Mouse (Mus musculus) frontal cortex, postnatal 36 days (tissue): Measurements from ENCODE around the gene 5330417C22Rik.

Experiments
- DNase-seq, 2 experiments: peaks; one replicate each; pipeline ENCODE4 v3.0.0; 2022; ENCODE audit warnings: low spot score in 2 of 2

5330417C22Rik gene

GRCm38 (mm10) chr3:108466425-108466824, 69.9 kb downstream of the 5330417C22Rik start:
- peak; percentile 24 to 41 for DNase-seq

GRCm38 (mm10) chr3:108458866-108459265, 77.5 kb downstream of the 5330417C22Rik start:
- DNase-seq: no peak

- DNase-seq: no peak
Observed at GRCm38 (mm10) chr3:108458380-108458779, 78.0 kb downstream of the 5330417C22Rik start.

GRCm38 (mm10) chr3:108454172-108454571, 82.2 kb downstream of the 5330417C22Rik start:
- DNase-seq: no peak

DNA sequence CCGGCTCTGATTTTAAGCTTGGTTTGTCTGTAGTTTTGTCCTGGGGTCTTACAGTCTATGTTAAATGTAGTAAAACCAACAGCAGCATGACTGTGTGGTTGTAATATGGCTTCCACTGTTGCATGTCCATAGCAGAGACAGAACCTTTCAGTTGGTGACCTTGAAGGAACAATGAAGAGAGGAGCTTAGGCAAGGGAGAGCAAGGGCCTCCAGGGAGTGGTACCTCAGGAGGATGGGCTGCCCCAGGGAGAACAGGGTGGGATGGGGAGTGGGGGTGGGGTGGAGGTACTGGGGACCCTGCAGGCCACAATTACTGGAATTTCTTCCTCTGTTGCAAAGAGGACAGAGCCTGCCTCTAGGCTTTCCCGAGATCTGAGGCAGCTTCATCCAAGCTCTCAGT, 84.4 kb downstream of the 5330417C22Rik start:
- DNase-seq: no peak

DNA sequence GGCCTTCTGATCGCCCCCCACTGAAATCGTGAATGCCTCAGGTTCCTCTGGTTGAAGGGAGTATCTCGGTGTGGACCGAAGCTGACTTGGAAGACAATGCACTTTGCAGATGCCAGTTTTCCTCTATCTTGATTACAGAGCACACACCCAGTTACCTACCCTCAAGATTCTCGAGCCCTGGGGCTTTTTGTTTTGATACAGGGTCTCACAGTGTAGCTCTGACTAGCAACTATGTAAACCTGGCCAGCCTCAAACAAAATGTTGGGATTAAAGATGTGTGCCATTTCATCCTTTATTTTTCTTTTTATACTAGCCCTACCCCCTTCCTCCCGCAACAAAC, 91.0 kb downstream of the 5330417C22Rik start:
- DNase-seq: no peak

- peak; percentile 86 to 89 for DNase-seq
Observed at GRCm38 (mm10) chr3:108444698-108445365, 91.5 kb downstream of the 5330417C22Rik start, which contains the start of gene Sars. Gene Sars, minus strand, starts transcription at chr3:108445209.

DNA sequence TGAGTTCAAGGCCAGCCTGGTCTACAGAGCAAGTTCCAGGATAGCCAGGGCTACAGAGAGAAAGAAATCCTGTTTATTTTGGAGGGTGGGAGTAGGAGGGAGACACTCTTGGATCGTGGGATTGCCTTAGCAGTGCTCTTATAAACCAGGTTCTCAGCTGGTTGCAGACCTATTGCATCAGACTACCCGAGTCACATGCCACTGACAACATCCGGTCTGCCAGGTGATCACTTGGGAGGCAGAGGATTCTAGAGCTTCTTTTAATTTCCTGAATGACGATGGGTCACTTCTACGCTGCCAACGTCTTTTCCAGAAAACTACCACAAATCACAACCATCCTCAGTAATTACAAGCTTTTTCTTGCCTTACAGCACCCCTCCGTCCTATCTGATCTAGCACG, 92.3 kb downstream of the 5330417C22Rik start:
- DNase-seq: peak in 1 of 2 experiments; percentile 51

GRCm38 (mm10) chr3:108436380-108436714, 100.0 kb downstream of the 5330417C22Rik start:
- no peak for DNase-seq

DNA sequence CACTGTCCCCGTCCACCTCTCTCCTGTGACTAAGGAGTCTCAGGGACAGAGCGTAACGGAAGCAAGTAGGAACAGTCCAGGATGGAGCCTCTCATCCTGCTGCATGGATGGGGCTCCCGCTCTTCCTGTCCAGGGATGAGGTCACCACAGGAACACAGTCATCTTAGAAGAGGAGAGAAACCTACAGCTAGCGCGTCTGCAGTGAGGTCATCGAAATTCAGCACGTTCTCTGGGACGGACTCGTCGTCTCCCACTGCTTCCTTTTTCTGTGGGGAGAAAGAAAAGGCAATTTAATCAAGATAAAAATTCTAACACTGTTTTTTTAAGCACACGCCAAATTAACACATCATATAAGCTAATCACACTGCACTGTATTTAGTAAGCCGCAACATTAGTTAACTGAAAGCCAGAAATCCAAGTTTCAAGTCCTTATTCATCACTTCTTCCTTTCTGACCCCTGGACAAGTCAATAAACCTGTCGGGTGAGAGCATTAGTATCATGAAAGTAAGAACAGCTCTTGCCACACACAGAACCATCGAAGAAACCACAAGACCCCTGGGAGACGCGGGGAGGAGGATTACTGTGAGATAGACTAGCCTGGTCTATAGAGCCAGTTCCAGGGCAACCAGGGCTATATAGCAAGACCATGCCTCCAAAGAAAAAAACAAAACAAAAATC, 100.5 kb downstream of the 5330417C22Rik start:
- no peak for DNase-seq

DNA sequence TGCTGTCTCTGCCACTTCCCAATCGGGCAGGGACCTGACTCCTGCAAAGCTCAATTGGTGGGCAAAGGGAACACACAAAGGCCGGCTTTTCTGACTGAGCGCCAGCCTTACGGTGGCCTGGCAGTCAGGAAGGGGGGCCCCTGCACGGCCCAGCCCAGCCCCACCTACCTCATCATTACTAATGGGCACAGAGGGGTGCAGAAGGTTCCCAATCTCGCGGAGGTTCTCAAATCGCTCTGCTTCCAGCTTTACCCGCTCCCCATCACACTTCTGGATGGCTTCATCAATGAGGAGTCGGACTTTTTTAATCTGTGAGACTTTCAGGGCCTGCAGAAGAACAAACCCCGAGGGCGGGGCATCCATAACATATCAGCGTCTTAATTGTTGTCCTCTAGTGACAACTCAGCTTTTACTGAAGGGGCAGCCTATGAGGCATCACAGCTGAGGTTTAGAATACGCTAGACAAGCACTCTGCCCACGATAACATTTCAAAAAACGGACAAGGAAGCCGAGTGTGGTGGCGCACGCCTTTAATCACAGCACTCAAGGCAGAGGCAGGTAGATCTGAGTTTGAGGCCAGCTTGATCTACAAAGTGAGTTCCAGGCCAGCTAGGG, 102.3 kb downstream of the 5330417C22Rik start:
- DNase-seq: no peak

DNA sequence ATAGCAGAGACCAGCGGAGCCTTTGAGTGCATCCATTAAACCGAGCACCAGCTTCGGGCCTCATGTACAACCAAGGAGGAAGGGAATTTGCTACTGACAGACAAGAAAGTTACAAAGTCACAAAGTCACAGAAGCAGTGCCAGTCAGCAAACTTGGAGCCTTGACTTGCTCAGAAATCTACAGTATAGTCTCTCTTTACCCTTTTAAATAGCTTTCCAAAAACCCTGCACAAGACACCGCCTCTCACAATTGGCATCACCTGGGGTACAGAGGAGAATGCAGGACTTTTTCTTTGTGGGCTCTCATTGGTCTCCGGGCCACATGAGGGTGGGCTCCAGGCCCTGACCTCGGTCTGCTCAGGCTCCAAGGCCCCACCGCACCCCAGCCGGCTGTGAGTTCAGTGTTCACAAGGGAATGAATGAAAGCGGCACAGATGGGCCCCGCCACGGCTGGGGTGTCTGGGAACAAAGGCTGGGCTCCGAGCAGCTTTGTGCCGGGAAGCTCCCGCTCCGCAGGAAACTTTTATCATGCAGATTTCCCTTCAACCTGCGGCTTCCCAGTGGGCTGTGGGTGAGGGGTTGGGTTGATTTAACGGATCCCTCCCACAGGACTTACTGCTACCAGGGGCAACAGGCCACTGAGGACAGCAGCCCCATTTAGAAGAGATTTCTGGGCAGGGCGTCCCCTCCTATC, 103.0 kb downstream of the 5330417C22Rik start:
- DNase-seq: no peak

DNA sequence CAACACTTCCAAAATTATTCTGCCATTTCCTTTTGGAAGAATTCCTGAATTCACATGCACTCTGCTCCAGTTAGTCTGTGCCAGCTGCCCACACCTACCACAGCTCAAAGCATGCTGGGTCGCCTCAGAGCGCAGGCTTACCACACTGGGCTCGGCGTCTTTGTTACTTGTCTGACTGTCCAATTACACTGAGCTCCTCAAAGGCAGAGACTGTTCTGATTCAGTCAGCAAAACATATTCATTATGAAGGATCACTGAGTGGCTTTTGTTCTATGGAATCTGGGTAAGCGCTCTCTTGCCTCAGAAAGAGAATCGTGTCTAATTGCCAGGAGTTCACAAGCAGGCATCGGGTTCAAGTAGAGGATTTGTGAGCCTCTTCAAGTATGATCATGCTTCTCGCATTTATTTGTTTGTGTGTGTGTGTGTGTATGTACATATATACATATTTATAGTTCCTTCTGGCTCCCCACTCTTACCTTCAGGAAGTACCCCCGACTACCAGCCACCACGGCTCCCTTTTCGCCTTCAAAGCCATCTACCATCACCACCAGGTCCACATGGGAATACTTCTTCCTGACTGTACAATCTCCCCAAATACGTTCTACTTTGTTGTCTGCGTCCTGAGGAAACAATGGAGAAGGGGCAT, 103.7 kb downstream of the 5330417C22Rik start:
- no peak for DNase-seq

GRCm38 (mm10) chr3:108425624-108426018, 110.7 kb downstream of the 5330417C22Rik start:
- no peak for DNase-seq

- no peak for DNase-seq
Observed at GRCm38 (mm10) chr3:108424944-108425623, 111.3 kb downstream of the 5330417C22Rik start.

GRCm38 (mm10) chr3:108423844-108424801, 112.2 kb downstream of the 5330417C22Rik start:
- DNase-seq: peak; percentile 60 to 61

DNA sequence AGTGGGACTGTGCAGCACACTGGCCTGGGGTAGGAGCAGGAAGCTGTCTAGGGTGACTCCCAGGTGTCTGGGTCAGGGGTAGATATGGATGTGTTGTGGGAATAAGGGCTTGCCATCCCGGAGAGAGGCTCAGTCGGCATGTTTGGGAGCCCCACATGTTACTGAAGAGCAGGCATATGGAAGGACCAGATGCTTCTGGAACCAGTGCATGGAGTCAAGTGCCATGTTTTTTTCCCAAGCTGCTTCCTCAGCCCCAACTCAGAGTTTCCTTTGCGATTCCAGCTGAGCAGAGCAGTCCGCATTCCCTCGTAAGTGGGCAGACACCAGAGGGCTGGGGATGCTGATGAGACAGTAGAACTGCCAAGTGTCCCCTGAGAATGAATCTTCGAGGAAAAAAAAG, 113.3 kb downstream of the 5330417C22Rik start:
- no peak for DNase-seq

DNA sequence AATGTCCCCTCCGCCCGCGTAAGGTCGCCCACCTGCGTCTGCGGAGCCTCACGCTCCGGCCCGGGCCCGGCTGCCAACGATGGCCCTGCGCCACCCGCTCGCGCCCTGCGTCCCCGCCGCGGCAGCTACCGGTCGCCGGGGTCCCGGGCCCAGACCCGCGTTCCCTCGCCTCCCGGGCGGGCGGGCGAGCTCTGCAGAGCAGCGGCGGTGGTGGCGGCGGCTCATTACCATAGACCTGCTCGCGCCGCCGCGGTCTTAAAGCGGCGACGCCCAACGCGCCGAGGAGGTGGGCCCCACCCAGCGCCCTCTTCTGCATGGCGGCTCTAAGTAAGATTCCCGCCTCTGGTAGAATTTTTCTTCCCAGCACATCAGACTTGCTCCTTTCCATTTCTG, 120.5 kb downstream of the 5330417C22Rik start:
- peak; percentile 78 to 89 for DNase-seq

GRCm38 (mm10) chr3:108414857-108415830, 121.2 kb downstream of the 5330417C22Rik start, which contains the start of gene Celsr2:
Gene Celsr2, minus strand, starts transcription at chr3:108415552.
- peak in 1 of 2 experiments; percentile 52 for DNase-seq
